Mouse (Mus musculus) liver, embryonic 14.5 days (tissue): ENCODE measurements around the gene AL731706.1. TPM values are rescaled to one million over a fixed set of nuclear protein-coding genes. Genes with fewer than 3 reads are reported as not detected.

Experiments used
- ATAC-seq: fragments of 200-750 bp; cut with Nextera tagmentation; 2 replicates; pipeline ENCODE4 v1.8.0; 2017; ENCODE audit warnings: moderate number of reproducible peaks, mild to moderate bottlenecking, moderate library complexity; ENCODE audit not compliant: insufficient read depth
- DNase-seq, 3 experiments: peaks; one replicate each; pipeline ENCODE4 v3.0.0-alpha.2; 2012 to 2013; ENCODE audit warnings: low read depth in 3 of 3, low spot score in 3 of 3
- H3K27ac ChIP-seq: fragments of 300-500 bp; sonication (generic); 2 replicates; pipeline ENCODE4 v1.5.1; 2014; ENCODE audit warnings: moderate library complexity, mild to moderate bottlenecking, control low read depth, inconsistent platforms
- H3K27me3 ChIP-seq: fragments of 300-500 bp; sonication (generic); 2 replicates; pipeline ENCODE4 v1.6.1; 2014; ENCODE audit warnings: mild to moderate bottlenecking, low read length, moderate library complexity; ENCODE audit not compliant: control insufficient read depth, insufficient read depth
- H3K36me3 ChIP-seq: fragments of 300-500 bp; sonication (generic); replicated peaks from 2 replicates; pipeline ENCODE4 v1.6.1; 2014; ENCODE audit warnings: low read depth; ENCODE audit not compliant: control insufficient read depth, insufficient read depth
- H3K4me1 ChIP-seq, 2 experiments: fragments of 200-500 bp in 1 of 2; fragments of 300-500 bp in 1 of 2; sonication (generic) in 1 of 2; replicated peaks; 2 replicates each; pipeline ENCODE4 v1.6.1; 2012 to 2014; ENCODE audit warnings: antibody characterized with exemption in 1 of 2, inconsistent platforms in 1 of 2, low read length in 1 of 2; ENCODE audit not compliant: control insufficient read depth in 2 of 2, insufficient read depth in 2 of 2
- H3K4me2 ChIP-seq: fragments of 300-500 bp; sonication (generic); 2 replicates; pipeline ENCODE4 v1.6.1; 2014; ENCODE audit warnings: low read depth, mild to moderate bottlenecking, control low read depth, moderate library complexity
- H3K4me3 ChIP-seq, 2 experiments: fragments of 200-500 bp in 1 of 2; fragments of 300-500 bp in 1 of 2; sonication (generic) in 1 of 2; 2 replicates each; pipeline ENCODE4 v1.5.1; 2012 to 2014; ENCODE audit warnings: low read depth in 2 of 2, low read length in 2 of 2, mild to moderate bottlenecking in 2 of 2, control low read depth in 1 of 2, inconsistent platforms in 1 of 2, moderate library complexity in 1 of 2; ENCODE audit not compliant: insufficient read depth in 1 of 2
- H3K9ac ChIP-seq: fragments of 300-500 bp; sonication (generic); replicated peaks from 2 replicates; pipeline ENCODE4 v1.6.1; 2014; ENCODE audit warnings: mild to moderate bottlenecking, control low read depth, moderate library complexity
- H3K9me3 ChIP-seq: fragments of 300-500 bp; sonication (generic); 2 replicates; pipeline ENCODE4 v1.6.1; 2016; ENCODE audit warnings: low read length, mixed read lengths; ENCODE audit not compliant: control insufficient read depth
- CTCF ChIP-seq: IDR thresholded peaks from 2 replicates; pipeline ENCODE4 v1.5.1; 2016; ENCODE audit warnings: antibody characterized with exemption, low read depth, control low read depth
- EP300 ChIP-seq: IDR thresholded peaks from 2 replicates; pipeline ENCODE4 v1.6.1; 2016; ENCODE audit warnings: antibody characterized with exemption, low read depth
- WGBS: fragments of 180-500 bp; shearing (Covaris S2); extraction: QIAGEN DNeasy Blood & Tissue Kit; methylation state at CpG from one replicate; pipeline ENCODE4 v1.1.7; 2014; ENCODE audit not compliant: insufficient replicate concordance; 5-methylcytosine and 5-hydroxymethylcytosine counted together
- polyA plus RNA-seq, 2 experiments: library from polyadenylated mRNA; depleted of rRNA in 1 of 2; stranded (reverse) in 1 of 2; unstranded in 1 of 2; fragments of >200 nt; fragmentation: Nextera tagmentation in 1 of 2; extraction: Ambion mirVana in 1 of 2; gene quantifications; 2 replicates each; pipeline versions ENCODE4 v1.2.1 to v1.2.3; 2012 to 2014

The AL731706.1 gene
- polyA plus RNA-seq, 2 experiments: 8.8 to 19.5 TPM

DNA sequence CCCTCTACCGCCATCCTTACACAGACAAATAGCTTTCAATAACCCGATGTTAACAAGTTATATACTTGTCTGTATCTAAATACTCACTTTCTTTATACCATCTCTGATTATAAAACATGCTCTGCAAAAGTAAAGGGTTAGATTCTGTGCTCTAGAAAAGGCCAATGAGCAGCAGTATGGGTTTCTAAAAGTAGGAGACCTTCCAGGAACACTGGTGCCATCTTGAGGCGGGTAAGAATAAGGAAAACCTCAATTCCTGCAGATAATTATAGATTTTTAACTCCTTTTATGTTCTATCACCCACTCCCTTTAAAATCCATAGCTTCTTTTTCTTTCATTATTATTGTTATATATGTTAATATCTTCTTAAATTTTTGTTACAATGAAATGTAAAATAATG lies 55.3 kb downstream of the AL731706.1 start:
- DNase-seq (no peak), ATAC-seq (no peak)
- no peaks in the 10 kb centered on the region for H3K36me3 ChIP-seq
- WGBS: 50% methylated on average over 3 of the region's 3 CpGs
- H3K4me2 ChIP-seq: no peak overlapping the region
- no peak overlapping the region for H3K4me3 ChIP-seq
- H3K4me1 ChIP-seq: no peaks in the 10 kb centered on the region
- H3K27me3 ChIP-seq: no peaks in the 10 kb centered on the region
- no peak overlapping the region for H3K27ac ChIP-seq
- TF ChIP-seq CTCF (no peak), EP300 (no peak)
- H3K9me3 ChIP-seq: no peaks in the 10 kb centered on the region
- no peak overlapping the region for H3K9ac ChIP-seq

DNA sequence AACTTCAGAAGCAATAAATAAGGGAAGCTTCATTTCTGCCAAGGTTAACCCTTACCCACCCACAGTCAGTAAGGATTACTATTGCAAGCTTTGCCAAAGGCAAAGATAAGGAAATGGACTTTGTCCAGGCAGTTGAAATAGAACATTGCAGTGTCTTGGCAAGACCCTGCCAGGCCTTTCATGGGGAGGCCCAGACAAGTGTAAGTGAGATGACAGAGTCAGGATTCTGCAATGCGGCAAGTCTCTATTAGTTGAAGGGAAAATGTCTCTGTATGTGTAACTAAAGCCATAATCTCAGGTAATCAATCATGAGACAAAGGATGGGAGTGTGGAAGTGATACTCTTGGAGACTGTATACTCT lies 56.5 kb downstream of the AL731706.1 start:
- ATAC-seq: no peak
- 70% methylated on average over 1 of the region's 1 CpGs for WGBS
- DNase-seq: no peak

DNA sequence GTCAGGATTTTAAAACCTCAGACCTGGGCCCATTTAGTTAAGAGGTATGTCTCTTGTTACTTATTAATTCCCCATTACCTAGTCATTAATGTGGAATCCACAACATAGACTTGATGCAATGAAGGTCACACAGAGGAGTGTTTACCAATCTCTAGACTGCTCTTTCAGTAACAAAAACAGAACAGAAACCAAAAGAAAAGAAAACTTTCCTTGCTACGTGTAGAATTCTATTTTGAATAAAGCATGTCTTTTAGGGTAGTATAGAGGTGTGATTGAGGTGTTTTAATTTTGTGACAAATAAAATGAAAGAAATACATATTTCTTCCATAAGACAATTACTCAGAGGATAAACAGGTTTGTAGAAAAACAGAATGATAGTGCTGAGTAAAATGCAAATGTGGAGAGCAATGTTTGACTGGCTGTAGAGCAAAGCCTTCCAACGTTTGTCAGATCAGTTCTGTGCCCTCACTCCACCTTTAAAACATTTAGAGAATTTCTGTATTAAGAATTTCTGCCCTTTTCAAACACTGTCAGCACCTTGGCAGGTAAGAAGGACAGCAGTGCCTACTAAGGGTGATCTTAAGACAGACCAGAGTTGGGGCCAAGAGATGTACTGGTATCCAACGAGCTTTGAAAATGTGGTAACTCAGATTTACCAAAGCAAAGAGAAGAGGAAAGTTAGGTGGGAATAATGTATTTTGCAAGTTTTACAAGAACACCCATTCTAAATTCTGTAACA lies 57.0 kb downstream of the AL731706.1 start:
- Histone ChIP-seq H3K9ac (no peak overlapping the region), H3K36me3 (no peaks in the 10 kb centered on the region), H3K27me3 (no peaks in the 10 kb centered on the region), H3K9me3 (no peaks in the 10 kb centered on the region), H3K27ac (no peak overlapping the region), H3K4me3 (no peak overlapping the region), H3K4me2 (no peak overlapping the region), H3K4me1 (no peaks in the 10 kb centered on the region)
- WGBS: 44% methylated on average over 3 of the region's 3 CpGs
- ATAC-seq (no peak), DNase-seq (no peak)
- TF ChIP-seq EP300 (no peak), CTCF (no peak)

More for the DNA sequence above, 56.5 kb downstream of the AL731706.1 start:
- H3K4me3 ChIP-seq: no peak overlapping the region
- H3K9me3 ChIP-seq: no peaks in the 10 kb centered on the region
- no peak overlapping the region for H3K9ac ChIP-seq
- TF ChIP-seq EP300 (no peak), CTCF (no peak)
- no peaks in the 10 kb centered on the region for H3K27me3 ChIP-seq
- no peak overlapping the region for H3K27ac ChIP-seq
- H3K4me1 ChIP-seq: no peaks in the 10 kb centered on the region
- no peaks in the 10 kb centered on the region for H3K36me3 ChIP-seq
- no peak overlapping the region for H3K4me2 ChIP-seq

DNA sequence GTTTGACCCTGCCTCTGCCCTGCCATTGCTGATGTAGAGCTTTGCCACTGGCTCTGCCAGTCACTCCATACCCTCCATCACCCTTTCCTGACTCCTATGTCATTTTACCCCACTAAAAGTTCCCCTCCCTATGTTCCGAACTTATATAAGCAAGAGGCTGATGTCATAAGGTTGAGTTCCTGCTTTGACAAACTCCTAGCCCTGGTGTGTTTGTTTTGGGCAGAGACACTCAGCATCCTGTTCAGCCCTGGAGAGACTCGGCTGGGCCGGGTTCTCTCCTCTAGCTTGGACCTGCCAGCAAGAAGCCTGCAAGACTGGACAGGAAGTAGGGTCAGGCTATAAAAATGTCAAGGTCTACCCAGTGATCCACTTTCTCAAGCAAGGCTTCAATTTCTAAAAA lies 58.3 kb downstream of the AL731706.1 start:
- no peaks in the 10 kb centered on the region for H3K4me1 ChIP-seq
- H3K9ac ChIP-seq: no peak overlapping the region
- no peaks in the 10 kb centered on the region for H3K27me3 ChIP-seq
- no peak overlapping the region for H3K4me3 ChIP-seq
- H3K27ac ChIP-seq: no peak overlapping the region
- H3K9me3 ChIP-seq: no peaks in the 10 kb centered on the region
- no peak overlapping the region for H3K4me2 ChIP-seq
- no peaks in the 10 kb centered on the region for H3K36me3 ChIP-seq
- ATAC-seq: no peak
- DNase-seq: no peak
- TF ChIP-seq EP300: no peak
- TF ChIP-seq CTCF: no peak
- WGBS: 41% methylated on average over 3 of the region's 3 CpGs

Other genes with a start within 250 kb of the AL731706.1 start
- 0.06 and 0.19 TPM in 2 replicates for gene Snap25, start 177.9 kb downstream of the AL731706.1 start, polyA plus RNA-seq (2012; rRNA removed)
- not detected in 2 replicates for gene Snap25, start 177.9 kb downstream of the AL731706.1 start, polyA plus RNA-seq (2014; fragmentation: Nextera tagmentation; extraction: Ambion mirVana)
- gene AL731706.2, start 5.7 kb downstream of the AL731706.1 start, polyA plus RNA-seq (2012; rRNA removed): not detected in 2 replicates
- gene AL731706.2, start 5.7 kb downstream of the AL731706.1 start, polyA plus RNA-seq (2014; fragmentation: Nextera tagmentation; extraction: Ambion mirVana): 14.1 and 15.1 TPM in 2 replicates
- gene Slx4ip, start 171 bp downstream of the AL731706.1 start, polyA plus RNA-seq (2012; rRNA removed): 0.74 and 1.2 TPM in 2 replicates
- 1.8 and 1.9 TPM in 2 replicates for gene Slx4ip, start 171 bp downstream of the AL731706.1 start, polyA plus RNA-seq (2014; fragmentation: Nextera tagmentation; extraction: Ambion mirVana)
- gene Mkks, start within 50 bp of the AL731706.1 start, polyA plus RNA-seq (2012; rRNA removed): 2.6 and 2.9 TPM in 2 replicates
- 4.0 TPM in 2 replicates for gene Mkks, start within 50 bp of the AL731706.1 start, polyA plus RNA-seq (2014; fragmentation: Nextera tagmentation; extraction: Ambion mirVana)
- 0.32 and 0.54 TPM in 2 replicates for gene Jag1, start 225.3 kb upstream of the AL731706.1 start, polyA plus RNA-seq (2012; rRNA removed)
- gene Jag1, start 225.3 kb upstream of the AL731706.1 start, polyA plus RNA-seq (2014; fragmentation: Nextera tagmentation; extraction: Ambion mirVana): 0.67 and 1.1 TPM in 2 replicates